Mouse (Mus musculus) left cerebral cortex, postnatal 25 days (tissue): ENCODE results near the gene Fhod1. TPM values are rescaled to one million over a fixed set of nuclear protein-coding genes. Genes with fewer than 3 reads are reported as not detected.

Experiments used
- DNase-seq, 2 experiments: peaks; one replicate each; pipeline ENCODE4 v3.0.0; 2022; ENCODE audit warnings: low spot score in 2 of 2, mixed read lengths in 1 of 2
- intact Hi-C: fragments of 180-260 bp; cut with DNase I; formaldehyde crosslinking; loops from one replicate; pipeline ENCODE4 v1.15.1; 2025
- total RNA-seq, 2 experiments: library from RNA; stranded (reverse); gene quantifications; 2 replicates each; pipeline ENCODE4 v1.2.3; 2021

The Fhod1 gene
- total RNA-seq, 2 experiments from 2014 or later: 2.5 to 3.2 TPM

DNA sequence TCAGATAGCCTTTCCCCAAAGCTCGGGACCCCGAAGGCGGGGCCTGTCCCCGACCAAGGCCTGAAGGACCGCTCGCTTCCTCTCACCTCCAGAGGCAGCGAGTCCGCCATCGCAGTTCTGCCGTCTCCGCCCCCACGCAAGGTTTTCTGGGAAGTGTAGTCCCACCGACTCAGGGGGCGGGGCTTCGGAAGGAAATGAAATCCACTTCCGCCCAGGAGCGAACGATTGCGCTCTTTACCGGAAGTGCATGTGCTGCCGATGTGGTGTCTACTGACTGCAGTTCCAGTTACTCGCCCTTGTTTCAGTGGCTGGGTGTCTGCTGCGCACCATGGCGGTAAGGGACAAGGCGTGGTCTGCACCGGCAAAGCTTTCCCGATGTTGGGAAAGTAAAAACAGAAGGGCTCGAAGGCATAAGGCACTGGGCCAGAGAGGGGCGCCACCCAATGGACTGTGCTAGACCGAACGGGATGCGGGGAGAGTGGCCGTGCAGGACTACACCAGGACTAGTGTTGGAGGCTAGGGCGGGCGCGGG is 21.5 kb downstream of the Fhod1 start, which contains the start of the genes Lrrc29 and Tmem208:
TSS of gene Lrrc29 (minus strand) at position 138 of the 532 bp plus-strand sequence.
TSS of gene Tmem208 (plus strand) at position 214 of the 532 bp plus-strand sequence.
- intact Hi-C loops: loop anchor here (2.0 kb wide), 1 partner anchor 23 kb away; the partner anchor contains the start of gene Slc9a5
- DNase-seq: peak; percentile 97 to 98

DNA sequence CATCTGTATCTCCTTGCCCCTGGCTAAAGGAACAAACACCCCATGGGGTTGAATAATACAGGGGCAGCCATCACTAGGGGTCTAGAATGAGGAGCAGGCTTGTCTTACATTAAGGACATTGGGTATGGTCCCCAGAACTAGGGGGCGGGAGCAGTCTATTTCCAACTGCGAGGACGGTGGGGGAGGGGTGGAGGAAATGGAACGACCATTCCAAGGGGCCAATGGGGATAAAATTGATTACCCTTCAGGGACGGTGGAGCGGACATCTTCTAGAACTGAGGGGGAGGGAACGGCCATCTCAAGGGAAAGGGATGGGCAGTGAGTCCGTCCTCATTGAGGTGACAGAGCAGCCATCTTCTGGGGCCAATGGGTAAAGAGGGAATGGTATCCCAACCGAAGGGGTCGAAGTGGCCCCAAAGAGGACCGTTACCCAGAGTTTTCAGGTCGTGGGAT is 22.1 kb downstream of the Fhod1 start:
- intact Hi-C loops: loop anchor here (2.0 kb wide), 1 partner anchor 23 kb away; the partner anchor contains the start of gene Slc9a5
- no peak for DNase-seq

DNA sequence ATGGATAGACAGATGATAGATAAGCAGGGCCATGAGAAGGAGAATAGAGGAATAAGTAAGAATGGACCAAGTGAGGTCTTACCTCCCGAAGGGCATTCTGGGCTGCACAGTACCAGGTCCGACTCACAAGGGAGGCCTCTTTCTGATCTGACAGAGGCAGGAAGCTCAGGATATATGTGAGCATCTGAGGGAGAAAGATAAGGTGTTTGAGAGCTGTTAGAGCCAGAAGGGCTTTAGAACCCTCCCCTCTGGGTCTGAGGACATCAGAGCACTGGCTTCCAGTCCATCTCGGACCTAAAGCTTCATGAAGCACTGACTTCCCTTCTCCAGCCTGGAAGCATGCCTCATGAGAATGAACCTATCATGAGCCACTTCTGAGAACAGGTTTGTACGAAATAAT is 24.6 kb downstream of the Fhod1 start:
- DNase-seq: no peak
- intact Hi-C loops: no loop called here

DNA sequence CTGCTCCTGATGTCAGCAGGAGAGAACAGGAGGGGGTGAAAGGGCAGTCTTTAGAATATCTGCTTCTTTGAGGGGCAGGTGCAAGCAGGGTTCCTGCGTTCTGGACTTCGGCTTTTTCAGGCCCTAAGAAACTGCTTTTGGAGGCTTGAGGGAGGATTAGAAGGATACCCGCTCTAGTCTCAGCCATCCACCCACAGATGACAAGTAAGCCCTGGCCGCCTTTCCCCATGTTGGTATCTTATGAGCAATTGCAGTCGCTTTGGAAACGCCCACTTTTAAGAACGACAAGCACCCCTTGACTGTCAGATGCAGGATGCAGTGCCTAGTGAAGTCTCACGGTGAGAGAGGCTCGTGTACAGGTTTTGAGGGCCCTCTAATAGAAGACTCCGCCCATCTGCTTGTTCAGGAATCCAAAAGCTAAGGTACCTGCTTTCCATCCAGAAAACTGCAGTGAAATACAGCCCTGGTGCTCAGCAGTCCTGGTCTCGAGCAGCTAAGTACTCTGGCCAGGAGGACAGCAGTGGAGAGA is 29.0 kb downstream of the Fhod1 start:
- DNase-seq: peak in 1 of 2 experiments; percentile 43
- intact Hi-C loops: no loop called here

DNA sequence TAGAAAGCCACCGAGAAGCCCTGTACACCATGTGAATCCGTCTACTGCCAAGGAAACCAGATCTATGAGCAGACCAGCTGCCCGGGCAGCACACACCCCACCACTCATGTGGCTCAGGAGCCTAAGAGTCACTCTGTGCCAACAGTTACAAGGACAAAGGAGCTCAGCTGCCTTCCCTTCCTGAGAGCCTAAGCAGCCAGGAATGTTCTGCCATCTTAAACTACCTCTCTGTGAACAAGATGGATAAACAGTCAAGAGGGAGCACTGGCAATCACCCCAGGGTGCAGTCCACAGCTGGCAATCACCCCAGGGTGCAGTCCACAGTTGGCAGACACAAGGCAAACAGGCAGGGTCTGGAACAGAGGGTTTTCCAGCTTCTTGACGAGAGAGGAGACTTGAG is 29.8 kb downstream of the Fhod1 start:
- intact Hi-C loops: no loop called here
- DNase-seq: no peak

DNA sequence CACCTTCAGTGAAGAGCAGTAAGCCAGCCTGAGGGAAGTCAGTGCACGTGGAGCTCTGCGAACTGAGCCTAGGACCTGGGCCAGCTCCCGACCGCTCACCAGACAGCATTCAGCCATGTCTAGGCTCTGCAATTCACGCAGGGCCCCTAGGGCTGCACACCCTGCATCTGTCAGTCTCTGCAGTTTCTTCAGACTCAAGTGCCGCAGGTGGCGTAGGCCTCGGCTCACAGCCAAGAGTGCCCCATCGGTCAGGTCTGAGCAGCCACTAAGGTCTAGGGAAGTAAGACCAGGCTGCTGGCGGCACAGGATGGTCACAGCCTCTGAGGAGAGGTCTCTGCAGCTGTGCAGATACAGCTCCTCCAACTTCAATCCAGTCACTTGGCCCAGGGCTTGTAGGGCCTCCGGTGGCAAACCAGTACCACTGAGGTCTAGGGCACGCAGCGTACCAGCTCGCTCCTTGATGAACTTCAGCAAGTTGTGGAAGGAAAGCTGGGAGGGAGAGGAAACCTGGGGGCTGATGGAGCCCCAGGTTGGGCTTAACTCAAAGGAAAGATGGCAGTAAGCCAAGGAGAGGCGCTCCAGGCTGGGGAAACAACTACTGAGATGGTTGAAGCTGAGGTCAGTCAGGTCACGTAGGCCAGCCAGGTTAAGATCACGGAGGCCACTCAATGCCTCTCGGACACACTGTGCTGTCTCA is 32.5 kb downstream of the Fhod1 start:
- intact Hi-C loops: no loop called here
- no peak for DNase-seq

DNA sequence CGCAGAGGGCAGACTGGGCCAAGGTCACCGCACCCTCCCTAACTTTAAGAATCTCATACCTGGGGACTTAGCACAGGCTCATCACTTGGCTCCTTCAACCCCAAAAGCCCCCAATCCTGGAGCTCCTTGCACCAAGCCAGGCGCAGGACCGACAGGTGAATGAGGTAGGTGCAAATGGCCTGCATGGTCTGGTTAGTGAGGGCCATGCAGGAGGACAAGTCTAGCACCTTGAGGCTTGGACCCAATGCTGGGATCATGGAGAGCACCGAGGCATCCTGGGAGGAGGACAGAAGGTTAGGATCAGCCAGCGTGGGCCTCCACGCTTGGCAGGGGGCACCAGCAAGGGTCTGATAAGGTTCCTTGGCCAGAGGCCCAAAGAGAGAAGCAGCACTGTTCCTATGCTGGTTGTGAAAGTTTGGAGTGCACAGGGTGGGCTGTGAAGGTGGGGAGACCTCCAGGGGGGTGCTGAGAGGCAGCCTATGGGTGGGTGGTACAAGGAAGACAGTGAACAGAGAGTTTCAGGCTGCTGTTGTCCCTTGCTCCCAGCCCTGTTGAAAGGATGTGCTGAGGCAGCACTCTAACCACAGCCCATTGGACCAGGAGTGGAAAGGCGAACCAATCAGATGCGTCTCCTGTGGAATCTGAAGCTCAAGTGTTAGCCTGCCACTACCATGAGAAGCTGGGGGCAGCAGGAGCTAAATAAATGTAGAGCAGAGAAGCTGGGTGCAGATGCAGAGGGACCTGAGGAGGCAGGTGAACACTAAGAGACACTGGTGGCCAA is 33.9 kb downstream of the Fhod1 start:
- intact Hi-C loops: no loop called here
- DNase-seq: no peak

DNA sequence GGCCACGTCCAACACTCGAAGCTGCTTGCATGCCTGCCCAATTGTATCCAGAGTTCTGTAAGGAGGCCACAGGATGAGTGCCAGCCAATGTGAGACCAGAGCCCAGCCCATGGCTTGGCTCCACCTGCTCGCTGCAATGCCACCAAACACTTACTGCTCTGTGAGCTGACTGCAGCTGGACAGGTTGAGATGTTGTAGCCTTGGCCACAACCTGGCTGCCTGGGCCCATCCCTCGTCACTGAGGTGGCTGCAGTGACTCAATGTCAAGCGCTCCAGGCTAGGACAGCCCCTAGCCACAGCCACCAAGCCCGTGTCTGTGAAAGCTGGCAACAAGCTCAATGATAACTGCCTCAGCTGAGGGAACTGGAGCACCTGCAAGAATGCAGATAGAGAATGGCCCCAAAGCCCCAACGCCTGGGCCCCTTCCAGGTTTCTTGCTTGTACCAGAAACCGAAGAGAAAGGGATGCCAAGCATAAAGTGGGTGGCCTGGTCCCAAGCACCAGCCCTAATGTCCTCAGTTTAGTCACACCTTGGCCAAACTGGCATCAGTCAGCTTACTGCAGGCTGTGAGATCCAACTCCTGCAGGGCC is 34.8 kb downstream of the Fhod1 start:
- intact Hi-C loops: no loop called here
- DNase-seq: no peak

DNA sequence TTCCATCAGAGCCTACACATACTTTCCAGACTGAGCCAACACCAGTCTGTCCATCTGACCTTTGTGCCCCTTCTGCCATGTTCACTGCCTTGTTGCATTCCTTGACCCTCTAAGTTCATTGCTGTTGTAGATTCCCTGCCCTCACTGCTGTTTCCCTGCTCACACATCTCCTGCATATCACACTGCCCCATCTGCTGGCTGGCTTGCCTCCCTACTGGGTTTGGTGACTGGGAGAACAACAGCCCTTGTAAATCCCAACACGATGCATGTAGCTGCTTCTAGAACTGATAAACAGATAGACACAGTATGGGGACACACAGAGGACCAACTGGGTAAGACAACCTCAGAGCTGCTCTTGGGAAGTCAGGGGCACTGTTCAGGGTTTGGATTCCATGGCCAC is 36.0 kb downstream of the Fhod1 start:
- intact Hi-C loops: no loop called here
- no peak for DNase-seq

DNA sequence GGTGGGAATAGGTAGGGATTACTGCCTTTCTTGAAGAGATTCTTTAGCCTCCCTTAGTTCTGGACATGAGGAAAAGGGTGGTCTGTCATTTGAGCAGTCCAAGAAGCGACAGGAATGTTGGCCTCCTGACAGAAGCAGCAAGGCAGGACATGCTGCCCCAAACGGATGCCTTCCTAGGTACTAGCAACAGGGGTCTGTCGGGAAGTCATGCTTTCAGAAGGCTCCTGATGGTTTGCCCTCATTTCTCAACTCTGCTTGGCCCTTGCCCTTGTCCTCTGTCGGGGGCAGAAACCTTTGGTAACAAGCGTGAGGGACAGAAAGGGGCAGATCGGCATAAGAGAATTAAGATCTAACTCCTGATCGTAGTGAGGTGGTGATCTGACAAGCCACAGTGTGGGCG is 37.6 kb downstream of the Fhod1 start:
- intact Hi-C loops: no loop called here
- DNase-seq: no peak

DNA sequence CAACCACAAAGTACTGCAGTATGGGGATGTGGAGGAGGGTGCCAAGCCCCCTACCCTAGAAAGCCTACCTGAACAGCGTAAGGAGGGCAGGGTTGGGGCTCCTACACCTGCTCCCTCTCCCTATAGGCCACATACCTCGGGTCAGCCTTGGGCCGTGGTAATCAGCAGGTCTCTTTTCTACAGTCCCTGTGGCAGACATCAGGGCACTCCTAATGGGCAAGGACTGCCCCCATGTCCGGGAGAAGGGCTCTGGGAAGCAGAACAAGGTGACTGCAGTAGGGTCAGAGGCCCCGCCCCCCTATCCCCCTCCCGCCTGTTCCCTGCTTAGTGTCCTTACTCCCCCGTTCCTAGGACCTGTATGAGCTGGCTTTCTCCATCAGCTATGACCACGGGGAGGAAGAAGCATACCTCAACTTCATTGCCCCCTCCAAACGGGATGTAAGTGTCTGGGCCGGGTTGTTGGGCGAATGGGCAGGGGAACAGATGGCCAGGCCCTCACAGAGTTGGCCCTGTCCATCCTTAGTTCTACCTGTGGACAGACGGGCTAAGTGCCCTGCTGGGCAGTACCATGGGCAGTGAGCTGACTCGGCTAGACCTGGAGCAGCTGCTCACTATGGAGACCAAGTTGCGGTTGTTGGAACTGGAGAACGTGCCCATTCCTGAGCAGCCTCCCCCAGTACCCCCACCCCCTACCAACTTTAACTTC is 38.5 kb downstream of the Fhod1 start:
- intact Hi-C loops: no loop called here
- DNase-seq: no peak

DNA sequence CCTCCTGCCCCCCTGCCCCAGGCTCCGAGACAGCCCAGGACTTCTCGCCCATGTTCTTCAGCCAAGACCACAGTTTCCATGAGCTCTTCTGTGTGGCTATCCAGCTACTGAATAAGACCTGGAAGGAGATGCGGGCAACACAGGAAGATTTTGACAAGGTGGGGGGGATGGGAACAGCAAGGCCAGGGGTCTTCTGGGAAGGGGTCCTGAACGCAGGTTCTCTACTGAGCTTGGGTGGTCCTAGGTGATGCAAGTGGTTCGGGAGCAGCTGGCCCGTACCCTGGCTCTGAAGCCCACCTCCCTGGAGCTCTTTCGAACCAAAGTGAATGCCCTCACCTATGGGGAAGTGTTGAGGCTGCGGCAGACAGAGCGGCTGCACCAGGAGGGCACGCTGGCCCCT is 39.3 kb downstream of the Fhod1 start:
- intact Hi-C loops: no loop called here
- DNase-seq: no peak

DNA sequence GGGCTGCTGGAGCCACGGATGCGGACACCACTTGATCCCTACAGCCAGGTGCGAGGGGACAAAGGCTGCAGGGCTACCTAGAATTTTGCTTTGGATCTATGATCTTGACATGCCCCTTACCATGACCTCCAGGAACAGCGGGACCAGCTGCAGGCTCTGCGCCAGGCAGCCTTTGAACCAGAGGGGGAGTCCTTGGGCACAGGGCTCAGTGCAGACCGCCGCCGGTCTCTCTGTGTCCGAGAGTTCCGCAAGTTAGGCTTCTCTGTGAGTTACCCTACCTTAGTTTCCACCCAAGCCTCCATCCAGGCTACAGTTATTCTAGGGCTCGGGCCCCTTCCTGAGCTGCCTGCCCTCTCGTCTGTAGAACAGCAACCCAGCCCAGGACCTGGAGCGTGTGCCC is 40.1 kb downstream of the Fhod1 start:
- intact Hi-C loops: no loop called here
- no peak for DNase-seq

DNA sequence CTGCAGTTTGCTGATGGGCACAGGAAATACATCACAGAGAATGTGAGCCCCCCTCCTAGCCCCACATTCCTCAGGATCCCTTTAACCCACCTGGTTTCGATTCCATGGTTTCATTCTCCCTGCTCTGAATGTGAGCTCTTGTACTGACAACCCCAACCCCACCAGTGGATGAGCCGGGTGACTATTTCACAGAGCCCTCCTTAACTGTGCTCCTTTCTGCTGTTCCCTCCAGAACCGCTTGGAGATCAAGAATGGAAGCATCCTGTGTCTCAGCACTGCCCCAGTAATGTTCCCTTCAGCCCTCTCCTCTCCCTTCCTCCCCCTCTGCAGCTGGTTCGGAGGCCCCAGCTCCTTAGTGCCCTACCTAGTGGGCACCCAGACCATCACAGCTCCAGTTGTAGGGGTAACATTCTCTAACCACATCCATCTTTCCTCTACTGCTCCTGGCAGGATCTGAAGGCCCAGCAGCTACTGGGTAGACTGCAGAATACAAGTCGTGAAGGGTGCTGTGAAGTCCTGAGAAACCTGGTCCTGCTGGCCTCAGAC is 41.5 kb downstream of the Fhod1 start:
- DNase-seq: peak in 1 of 2 experiments; percentile 30
- intact Hi-C loops: no loop called here

DNA sequence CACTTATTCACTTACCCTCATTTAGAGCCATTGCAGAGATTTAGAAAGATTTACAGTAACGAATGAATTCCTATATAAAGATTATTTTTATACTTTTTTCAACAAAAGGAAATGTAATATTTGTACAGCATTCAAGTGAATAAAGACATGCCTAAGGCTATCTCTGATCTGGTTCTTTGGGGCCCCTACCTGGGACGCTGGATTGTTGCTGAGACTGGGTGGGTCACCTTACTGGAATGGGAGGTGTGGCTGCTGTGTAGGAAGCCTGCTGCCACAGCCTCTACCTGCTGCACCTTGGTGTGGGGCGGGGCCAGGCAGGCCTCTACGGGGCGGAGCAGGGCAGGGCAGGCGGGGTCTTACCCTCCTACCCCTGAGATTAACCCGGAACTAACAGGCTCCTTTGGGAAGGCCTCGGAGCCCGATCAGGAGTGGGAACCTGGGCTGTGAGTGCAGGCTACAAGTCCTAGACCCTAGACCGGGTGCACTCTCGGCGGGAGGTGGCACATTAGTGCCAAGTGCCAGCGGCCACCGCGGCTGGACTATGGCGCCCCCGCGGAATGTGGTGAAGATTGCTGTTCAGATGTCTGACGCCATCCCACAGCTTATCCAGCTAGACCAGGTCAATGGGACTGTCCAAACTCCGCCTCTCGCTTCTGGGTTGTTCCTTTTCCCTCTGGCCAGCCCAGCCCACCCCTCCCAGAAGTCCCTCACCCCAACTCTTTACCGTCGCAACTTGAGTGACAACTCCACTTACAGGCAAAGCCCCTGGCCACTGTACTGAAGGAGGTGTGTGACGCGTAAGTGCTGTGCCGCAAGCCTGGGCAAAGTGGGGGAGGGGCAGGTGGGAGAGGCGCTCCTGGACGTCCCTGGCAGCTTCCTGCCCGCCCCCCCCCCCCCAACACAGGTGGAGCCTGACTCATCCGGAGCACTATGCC is 42.3 kb downstream of the Fhod1 start, which contains the start of gene Elmo3:
TSS of gene Elmo3 (plus strand) at position 391 of the 935 bp plus-strand sequence.
- intact Hi-C loops: no loop called here

DNA sequence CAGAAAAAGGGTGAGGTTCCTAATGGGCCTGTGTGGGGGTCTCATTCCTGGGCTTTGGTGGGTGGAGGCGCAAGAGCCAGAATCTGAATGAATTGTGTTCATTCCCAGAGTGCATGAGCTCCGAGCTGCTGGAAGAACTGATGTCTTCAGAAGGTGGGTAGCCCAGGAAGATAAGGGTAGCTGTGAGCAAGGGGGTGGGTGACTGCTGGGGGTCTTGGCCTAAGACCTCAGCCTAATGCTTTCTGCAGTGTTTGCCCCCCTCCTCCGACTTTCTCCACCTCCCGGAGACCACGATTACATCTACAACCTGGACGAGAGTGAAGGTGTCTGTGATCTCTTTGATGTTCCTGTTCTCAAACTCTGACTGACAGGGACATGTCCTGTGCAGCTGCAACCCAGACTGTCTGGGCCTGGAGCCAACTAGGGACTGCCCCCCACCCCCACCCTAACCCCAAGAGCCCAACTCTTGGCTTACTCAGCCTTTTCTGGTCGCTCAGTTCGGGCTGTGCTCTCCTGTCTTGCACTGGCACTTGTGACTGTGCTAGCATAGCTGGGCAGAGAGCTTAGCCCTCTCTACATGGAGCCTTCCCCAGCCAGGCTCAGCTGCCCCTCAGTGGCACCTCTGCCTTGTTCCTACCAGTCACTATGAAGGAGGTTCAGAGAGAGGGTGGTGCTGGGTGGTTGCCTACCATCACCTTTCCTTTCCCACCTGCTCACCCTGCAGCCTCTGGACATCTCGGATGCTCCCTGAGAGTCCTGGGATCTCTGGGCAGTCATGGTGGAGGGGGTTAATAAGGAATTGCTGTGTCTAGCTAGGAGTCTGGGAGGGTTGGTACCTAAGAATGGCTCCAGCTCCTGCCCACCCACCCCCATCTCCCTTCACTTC is 43.2 kb downstream of the Fhod1 start:
- DNase-seq: no peak
- intact Hi-C loops: no loop called here

More for the DNA sequence above, 42.3 kb downstream of the Fhod1 start, which contains the start of gene Elmo3:
- peak; percentile 55 to 60 for DNase-seq

DNA sequence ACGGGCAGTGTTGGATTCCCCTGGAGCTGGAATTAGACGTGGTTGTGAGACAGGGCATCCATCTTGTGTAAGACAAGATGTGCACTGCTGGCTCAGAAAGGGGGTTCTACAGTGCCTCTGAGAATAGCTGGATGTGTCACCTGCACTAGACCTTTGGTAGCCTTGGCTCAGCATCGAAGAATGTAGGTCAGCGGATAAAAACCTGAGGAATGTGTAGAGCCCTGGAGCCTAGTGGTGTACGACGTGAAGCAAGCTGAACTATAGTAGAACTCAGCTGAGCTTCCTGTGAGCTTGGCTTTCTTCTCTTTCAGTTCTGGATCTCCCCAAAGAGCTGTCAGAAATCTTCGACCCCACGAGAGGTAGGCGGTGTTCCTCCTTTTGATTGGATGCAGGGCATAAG is 43.9 kb downstream of the Fhod1 start:
- no peak for DNase-seq
- intact Hi-C loops: no loop called here
